Mouse (Mus musculus) forebrain, embryonic 13.5 days (tissue): ENCODE data around the gene Ovca2. TPM values are rescaled to one million over a fixed set of nuclear protein-coding genes. Genes with fewer than 3 reads are reported as not detected.

Experiments used
- ATAC-seq: fragments of 200-750 bp; cut with Nextera tagmentation; 2 replicates; pipeline ENCODE4 v1.8.0; 2017
- H3K27ac ChIP-seq: fragments of 300-500 bp; sonication (generic); 2 replicates; pipeline ENCODE4 v1.5.1; 2015; ENCODE audit warnings: inconsistent platforms, mild to moderate bottlenecking, moderate library complexity
- H3K27me3 ChIP-seq: fragments of 300-500 bp; sonication (generic); 2 replicates; pipeline ENCODE4 v1.6.1; 2015; ENCODE audit warnings: mild to moderate bottlenecking, inconsistent platforms
- H3K36me3 ChIP-seq: fragments of 300-500 bp; sonication (generic); 2 replicates; pipeline ENCODE4 v1.6.1; 2015; ENCODE audit warnings: mild to moderate bottlenecking, inconsistent platforms; ENCODE audit not compliant: poor library complexity, severe bottlenecking
- H3K4me1 ChIP-seq: fragments of 300-500 bp; sonication (generic); 2 replicates; pipeline ENCODE4 v1.6.1; 2015; ENCODE audit warnings: inconsistent platforms
- H3K4me2 ChIP-seq: fragments of 300-500 bp; sonication (generic); 2 replicates; pipeline ENCODE4 v1.6.1; 2015; ENCODE audit warnings: inconsistent platforms, mild to moderate bottlenecking, moderate library complexity
- H3K4me3 ChIP-seq: fragments of 300-500 bp; sonication (generic); 2 replicates; pipeline ENCODE4 v1.5.1; 2015; ENCODE audit warnings: mild to moderate bottlenecking, inconsistent platforms
- H3K9ac ChIP-seq: fragments of 300-500 bp; sonication (generic); 2 replicates; pipeline ENCODE4 v1.6.1; 2015; ENCODE audit warnings: mild to moderate bottlenecking, inconsistent platforms
- H3K9me3 ChIP-seq: fragments of 300-500 bp; sonication (generic); replicated peaks from 2 replicates; pipeline ENCODE4 v1.6.1; 2016; ENCODE audit warnings: inconsistent platforms
- WGBS: fragments of 180-500 bp; shearing (Covaris S2); methylation state at CpG from one replicate; pipeline ENCODE4 v1.1.7; 2015; 5-methylcytosine and 5-hydroxymethylcytosine counted together
- polyA plus RNA-seq: library from polyadenylated mRNA; unstranded; fragments of >200 nt; fragmentation: Nextera tagmentation; extraction: Ambion mirVana; gene quantifications from 2 replicates; pipeline ENCODE4 v1.2.1, GENCODE M21; 2015

The Ovca2 gene
- polyA plus RNA-seq, 1 experiment from 2014 or later = 22.8 TPM

- Histone ChIP-seq H3K27ac (no peak overlapping the region), H3K4me1 (peaks cover 16% of the 10 kb centered on the region)
- 85% methylated on average over 2 of the region's 2 CpGs for WGBS
Observed at GRCm38 (mm10) chr11:75145841-75146240, 32.8 kb downstream of the Ovca2 start.

GRCm38 (mm10) chr11:75142749-75143148 is 35.9 kb downstream of the Ovca2 start:
- no peak overlapping the region for H3K27ac ChIP-seq
- ATAC-seq = no peak
- peaks cover 11% of the 10 kb centered on the region for H3K4me1 ChIP-seq
- no peaks in the 10 kb centered on the region for H3K27me3 ChIP-seq
- no peaks in the 10 kb centered on the region for H3K9me3 ChIP-seq
- no peak overlapping the region for H3K9ac ChIP-seq
- WGBS = 87% methylated on average over 4 of the region's 4 CpGs
- H3K36me3 ChIP-seq = peaks cover 47% of the 10 kb centered on the region
- no peak overlapping the region for H3K4me3 ChIP-seq
- H3K4me2 ChIP-seq = no peak overlapping the region

More at GRCm38 (mm10) chr11:75145841-75146240, 32.8 kb downstream of the Ovca2 start:
- ATAC-seq = no peak
- Histone ChIP-seq H3K27me3 (no peaks in the 10 kb centered on the region), H3K9ac (no peak overlapping the region), H3K9me3 (no peaks in the 10 kb centered on the region), H3K4me3 (no peak overlapping the region), H3K36me3 (peaks cover 53% of the 10 kb centered on the region), H3K4me2 (no peak overlapping the region)

GRCm38 (mm10) chr11:75141913-75142312 is 36.7 kb downstream of the Ovca2 start:
- 90% methylated on average over 1 of the region's 1 CpGs for WGBS
- H3K4me1 ChIP-seq = peaks cover 2% of the 10 kb centered on the region

GRCm38 (mm10) chr11:75141038-75141437 is 37.6 kb downstream of the Ovca2 start:
- H3K36me3 ChIP-seq = peaks cover 47% of the 10 kb centered on the region
- ATAC-seq = no peak
- H3K27ac ChIP-seq = no peak overlapping the region
- H3K9ac ChIP-seq = no peak overlapping the region
- H3K4me1 ChIP-seq = no peaks in the 10 kb centered on the region
- no peak overlapping the region for H3K4me3 ChIP-seq
- H3K9me3 ChIP-seq = no peaks in the 10 kb centered on the region
- no peaks in the 10 kb centered on the region for H3K27me3 ChIP-seq
- H3K4me2 ChIP-seq = no peak overlapping the region
- WGBS = 89% methylated on average over 3 of the region's 3 CpGs

More at GRCm38 (mm10) chr11:75141913-75142312, 36.7 kb downstream of the Ovca2 start:
- Histone ChIP-seq H3K9me3 (no peaks in the 10 kb centered on the region), H3K27ac (no peak overlapping the region), H3K36me3 (peaks cover 47% of the 10 kb centered on the region), H3K27me3 (no peaks in the 10 kb centered on the region), H3K4me3 (no peak overlapping the region), H3K9ac (no peak overlapping the region), H3K4me2 (no peak overlapping the region)
- ATAC-seq = no peak

- Histone ChIP-seq H3K36me3 (peaks cover 44% of the 10 kb centered on the region), H3K4me2 (no peak overlapping the region), H3K9me3 (no peaks in the 10 kb centered on the region), H3K4me1 (0 out of 2 replicates have a peak, but pooled peaks cover under 1% of the 10 kb centered on the region), H3K27ac (no peak overlapping the region), H3K4me3 (no peak overlapping the region), H3K27me3 (no peaks in the 10 kb centered on the region), H3K9ac (no peak overlapping the region)
- ATAC-seq = no peak
- WGBS = 91% methylated on average over 5 of the region's 5 CpGs
Observed at GRCm38 (mm10) chr11:75140431-75140830, 38.2 kb downstream of the Ovca2 start.

DNA sequence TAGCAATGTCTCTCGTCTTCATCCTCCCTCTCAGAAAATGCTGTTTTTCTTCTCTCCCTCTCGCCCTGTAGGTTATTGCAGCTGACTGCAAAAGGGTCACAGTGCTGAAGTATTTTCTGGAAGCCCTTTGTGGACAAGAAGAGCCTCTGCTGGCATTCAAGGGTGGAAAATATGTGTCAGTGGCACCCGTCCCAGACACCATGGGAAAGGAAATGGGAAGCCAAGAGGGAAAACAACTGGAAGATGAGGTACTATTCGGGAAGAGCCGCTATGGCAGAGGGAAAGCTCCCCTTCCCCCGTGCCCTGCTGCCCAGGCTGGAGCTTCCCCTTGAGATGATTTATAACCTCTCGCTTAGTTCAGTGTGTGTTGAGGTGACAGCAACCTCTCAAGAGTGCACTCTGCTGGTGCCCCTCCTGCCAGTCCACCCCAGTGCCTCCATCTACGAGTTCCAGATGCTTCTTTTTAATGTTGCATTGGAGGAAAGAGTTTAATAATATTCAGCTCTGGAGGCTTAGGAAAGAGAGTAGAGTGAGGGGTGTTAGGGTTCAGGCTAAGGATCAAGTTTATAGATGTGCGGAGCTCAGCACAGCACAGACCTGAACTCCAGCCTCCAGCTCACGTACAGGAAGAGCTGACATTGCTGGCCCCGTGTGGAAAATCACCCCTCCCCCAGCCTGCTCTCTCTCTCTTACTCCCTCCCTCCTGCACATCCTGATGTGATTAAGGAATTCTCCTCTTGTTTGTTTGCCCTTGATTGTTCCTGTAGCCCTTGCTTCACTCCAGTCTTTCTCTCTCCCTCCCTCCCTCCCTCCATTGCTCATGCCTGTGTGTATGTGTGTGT is 39.3 kb downstream of the Ovca2 start:
- no peak overlapping the region for H3K4me3 ChIP-seq
- ATAC-seq = no peak
- 72% methylated on average over 11 of the region's 11 CpGs for WGBS
- H3K9ac ChIP-seq = no peak overlapping the region
- H3K4me1 ChIP-seq = peaks cover 12% of the 10 kb centered on the region
- no peak overlapping the region for H3K4me2 ChIP-seq
- no peaks in the 10 kb centered on the region for H3K27me3 ChIP-seq
- H3K36me3 ChIP-seq = peaks cover 34% of the 10 kb centered on the region
- no peak overlapping the region for H3K27ac ChIP-seq
- H3K9me3 ChIP-seq = no peaks in the 10 kb centered on the region

DNA sequence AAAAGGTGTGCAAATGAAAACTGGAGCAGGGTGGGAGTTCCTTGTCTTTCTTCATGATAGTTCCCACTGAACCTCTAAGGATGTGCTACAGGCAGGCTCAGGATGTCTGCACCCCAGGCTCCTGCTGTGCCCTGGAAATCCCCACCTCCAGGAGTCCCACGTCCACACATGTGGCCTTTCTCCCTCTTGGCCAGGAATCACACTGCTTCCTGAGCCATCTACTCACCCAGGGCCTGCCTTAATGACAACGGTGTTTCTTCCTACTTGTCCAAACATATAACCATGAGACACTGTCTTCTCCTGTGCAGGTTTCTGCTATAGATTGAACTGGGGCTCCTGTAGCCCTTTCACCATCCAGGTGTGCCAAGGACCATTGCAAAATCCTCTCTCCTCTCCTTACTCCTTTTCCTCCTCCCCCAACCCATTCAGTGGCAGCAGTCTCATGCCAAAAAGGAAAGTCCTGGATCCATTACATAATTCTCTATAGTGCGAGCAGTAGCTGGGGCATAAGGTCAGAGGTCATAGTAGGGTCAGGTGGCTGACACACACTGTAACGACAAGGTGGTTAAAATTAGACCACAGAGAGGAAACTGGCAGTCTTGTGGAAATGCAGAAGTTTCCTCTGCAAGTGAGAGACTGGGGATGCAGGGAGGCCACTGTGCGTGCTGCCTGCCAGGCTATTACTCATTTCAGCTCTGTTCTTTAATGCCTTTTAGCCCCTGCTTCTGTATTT is 41.8 kb downstream of the Ovca2 start:
- no peak for ATAC-seq
- peaks cover 36% of the 10 kb centered on the region for H3K4me1 ChIP-seq

DNA sequence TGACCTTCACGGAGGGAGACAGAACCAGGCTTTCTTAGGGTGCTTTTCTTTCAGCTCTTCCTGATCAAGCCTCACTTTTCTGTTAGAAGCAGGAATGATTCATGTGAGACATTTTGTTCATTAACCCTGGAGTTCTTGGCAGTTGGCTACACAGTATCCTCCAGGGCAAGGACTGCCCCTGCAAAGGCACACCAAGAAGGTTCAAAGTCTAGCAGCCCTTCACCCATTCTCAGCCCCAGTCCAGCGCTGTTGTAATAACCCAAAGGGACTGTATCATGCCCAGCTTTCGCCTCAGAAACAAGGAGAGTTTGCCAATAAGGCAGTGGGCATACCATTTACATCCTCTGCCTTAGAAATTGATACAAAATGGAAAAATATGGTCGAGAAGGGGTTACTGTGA is 43.3 kb downstream of the Ovca2 start:
- no peaks in the 10 kb centered on the region for H3K27me3 ChIP-seq
- WGBS = 96% methylated on average over 4 of the region's 4 CpGs
- H3K4me1 ChIP-seq = peaks cover 36% of the 10 kb centered on the region
- no peak for ATAC-seq
- H3K9me3 ChIP-seq = no peaks in the 10 kb centered on the region
- H3K9ac ChIP-seq = no peak overlapping the region
- H3K4me2 ChIP-seq = no peak overlapping the region
- peaks cover 10% of the 10 kb centered on the region; the same call in 1 of the 2 replicates for H3K36me3 ChIP-seq
- H3K27ac ChIP-seq = no peak overlapping the region
- no peak overlapping the region for H3K4me3 ChIP-seq

More for the DNA sequence above, 41.8 kb downstream of the Ovca2 start:
- Histone ChIP-seq H3K27me3 (no peaks in the 10 kb centered on the region), H3K4me2 (no peak overlapping the region), H3K36me3 (peaks cover 15% of the 10 kb centered on the region; the same call in 1 of the 2 replicates), H3K27ac (no peak overlapping the region), H3K4me3 (no peak overlapping the region), H3K9me3 (no peaks in the 10 kb centered on the region), H3K9ac (no peak overlapping the region)
- WGBS = 79% methylated on average over 5 of the region's 5 CpGs

DNA sequence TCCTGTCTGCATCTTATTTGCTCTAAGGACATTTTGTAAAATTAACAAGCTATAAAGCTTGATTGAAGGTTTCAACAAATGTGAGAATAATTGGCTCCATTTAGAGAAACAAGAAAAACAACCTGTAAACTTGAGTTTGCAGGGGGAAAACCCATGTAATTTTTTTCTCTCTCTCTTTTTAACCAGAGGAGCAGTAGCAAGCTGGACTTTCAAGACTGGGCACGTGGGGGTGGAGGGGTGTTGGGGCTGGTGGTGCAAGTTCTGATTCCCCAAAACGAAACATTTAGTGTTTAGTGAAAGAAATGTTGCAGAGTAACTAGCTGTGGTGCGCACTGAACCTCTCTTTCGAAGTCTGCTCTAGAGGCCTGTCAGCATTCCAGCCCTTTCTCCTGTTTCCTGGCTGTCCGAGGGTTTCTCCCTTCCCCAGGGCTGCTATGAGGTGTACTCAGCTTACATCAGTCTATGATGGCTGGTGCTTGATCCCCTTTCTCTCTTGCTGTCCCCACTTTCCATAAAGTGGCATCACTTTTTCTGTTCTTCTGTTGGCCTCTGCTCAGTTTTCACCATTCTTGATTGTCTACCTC is 44.1 kb downstream of the Ovca2 start:
- Histone ChIP-seq H3K27ac (peak overlapping the region; percentile 59; the same call in 1 of the 2 replicates), H3K4me3 (no peak overlapping the region)
- 74% methylated on average over 5 of the region's 5 CpGs for WGBS

DNA sequence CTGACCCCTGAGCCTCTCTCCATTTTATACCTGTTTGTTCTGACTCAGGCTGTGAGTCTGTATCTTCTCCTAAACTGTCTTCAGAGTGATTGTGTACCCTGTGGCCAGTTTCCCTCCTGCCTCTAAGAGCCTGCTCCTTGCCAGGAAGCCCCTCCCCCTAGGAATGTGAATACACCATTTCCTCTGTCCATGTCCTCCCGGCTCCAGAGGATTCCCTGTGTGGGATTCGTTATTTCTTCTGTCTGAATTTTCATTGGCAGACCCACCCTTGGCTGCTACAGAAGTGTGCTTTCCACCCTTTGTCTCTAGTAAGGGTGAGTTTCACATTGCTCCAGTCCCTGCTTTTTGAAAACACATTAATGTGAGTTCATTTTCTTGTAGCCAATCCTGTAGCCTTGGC is 44.7 kb downstream of the Ovca2 start:
- H3K4me3 ChIP-seq = no peak overlapping the region
- no peaks in the 10 kb centered on the region for H3K9me3 ChIP-seq
- H3K27me3 ChIP-seq = no peaks in the 10 kb centered on the region
- peaks cover 36% of the 10 kb centered on the region for H3K4me1 ChIP-seq
- H3K36me3 ChIP-seq = no peaks in the 10 kb centered on the region
- 1% methylated on average over 2 of the region's 2 CpGs for WGBS
- H3K4me2 ChIP-seq = 0 out of 2 replicates have a peak overlapping the region, but pooled peaks have one; percentile 4
- H3K9ac ChIP-seq = no peak overlapping the region
- peak; percentile 69; the same call in 1 of the 2 replicates for ATAC-seq
- H3K27ac ChIP-seq = peak overlapping the region; percentile 59

More for the DNA sequence above, 44.1 kb downstream of the Ovca2 start:
- Histone ChIP-seq H3K9me3 (no peaks in the 10 kb centered on the region), H3K4me2 (no peak overlapping the region), H3K9ac (no peak overlapping the region), H3K27me3 (no peaks in the 10 kb centered on the region), H3K4me1 (peaks cover 36% of the 10 kb centered on the region), H3K36me3 (peaks cover 6% of the 10 kb centered on the region; the same call in 1 of the 2 replicates)
- no peak for ATAC-seq

DNA sequence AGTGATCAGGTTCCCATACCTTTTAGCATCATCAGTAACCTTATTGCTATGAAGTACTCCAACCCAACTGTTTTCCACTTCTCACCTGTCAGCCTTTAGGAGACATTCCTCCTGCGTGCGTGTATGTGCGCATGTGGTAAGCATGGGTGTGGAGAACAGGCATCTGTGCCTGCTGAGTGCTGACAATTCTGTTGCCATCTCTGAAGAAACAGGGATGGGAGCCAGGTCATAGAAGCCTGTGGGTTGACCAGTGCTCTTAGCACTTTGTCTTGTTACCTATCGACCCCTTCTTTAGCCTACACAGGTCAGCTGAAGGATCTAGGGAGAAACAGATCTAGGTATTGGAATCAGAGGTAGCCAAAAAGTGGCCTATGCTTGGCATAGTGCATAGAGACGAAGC is 45.2 kb downstream of the Ovca2 start:
- Histone ChIP-seq H3K9ac (0 out of 2 replicates have a peak overlapping the region, but pooled peaks have one; percentile 9), H3K4me2 (no peak overlapping the region), H3K27me3 (no peaks in the 10 kb centered on the region), H3K36me3 (no peaks in the 10 kb centered on the region), H3K4me3 (no peak overlapping the region), H3K9me3 (no peaks in the 10 kb centered on the region), H3K27ac (peak overlapping the region; percentile 59), H3K4me1 (peaks cover 36% of the 10 kb centered on the region)
- no peak for ATAC-seq
- WGBS = 81% methylated on average over 5 of the region's 5 CpGs

GRCm38 (mm10) chr11:75132278-75132677 is 46.4 kb downstream of the Ovca2 start:
- Histone ChIP-seq H3K9ac (no peak overlapping the region), H3K27ac (no peak overlapping the region), H3K36me3 (no peaks in the 10 kb centered on the region), H3K9me3 (no peaks in the 10 kb centered on the region), H3K27me3 (no peaks in the 10 kb centered on the region), H3K4me2 (no peak overlapping the region), H3K4me1 (peaks cover 36% of the 10 kb centered on the region), H3K4me3 (no peak overlapping the region)
- WGBS = 70% methylated on average over 5 of the region's 5 CpGs
- ATAC-seq = 0 out of 2 replicates have a peak, but pooled peaks have one; percentile 50
